Mouse (Mus musculus) v-Abl transformed pro-B cells (cell line): Measurements from ENCODE around the gene Lrriq1.

Experiments
- in situ Hi-C, 2 experiments: fragments of 400-800 bp; cut with MboI; formaldehyde crosslinking; loops; one replicate each; pipeline ENCODE4 v1.15.1; 2025; ENCODE audit not compliant: unreplicated experiment in 2 of 2

Gene Lrriq1

DNA sequence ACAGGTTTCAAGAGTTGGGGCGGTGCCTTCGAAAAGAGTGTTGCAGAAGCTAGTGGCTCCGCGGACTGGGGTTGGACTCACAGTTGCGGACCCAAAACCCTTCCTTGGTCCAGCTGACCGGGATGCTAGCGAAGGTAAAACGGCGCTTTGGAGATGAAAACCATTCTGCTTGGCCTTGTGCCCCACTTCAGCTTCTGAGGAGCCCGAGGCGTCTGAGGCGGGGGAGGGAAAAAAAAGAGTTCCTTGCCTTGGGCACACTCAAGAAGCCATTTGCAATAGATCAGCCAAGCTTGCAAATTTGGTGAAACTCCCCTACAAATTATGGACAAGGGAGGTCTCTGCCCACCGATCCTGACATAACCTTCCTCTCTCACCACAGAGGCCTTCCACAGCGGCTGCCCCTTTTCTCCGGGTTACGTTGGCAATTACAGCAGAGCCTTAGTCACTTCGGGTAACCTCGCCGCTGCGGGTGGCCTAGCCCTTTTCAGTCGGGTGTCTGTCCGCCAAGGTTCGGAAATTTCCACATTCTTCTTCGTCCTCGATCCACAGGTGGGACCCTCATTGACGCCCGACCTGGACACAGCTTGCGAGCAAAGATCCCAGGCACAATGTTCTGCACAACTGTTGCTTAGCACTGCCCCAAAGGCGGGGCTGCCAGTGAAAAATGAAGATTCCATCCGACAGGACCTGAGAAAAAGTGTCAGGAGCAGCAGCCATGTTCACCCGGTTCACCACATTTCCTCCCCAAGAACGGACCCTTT is 206.2 kb downstream of the Lrriq1 start, which contains the start of gene Alx1:
Gene Alx1 (minus strand): TSS at position 486 of the 761 bp plus-strand sequence.
- in situ Hi-C loops = no loop called here

- in situ Hi-C loops = no loop called here
These were observed 206.9 kb downstream of the Lrriq1 start for GRCm38 (mm10) chr10:103029132-103029729.

DNA sequence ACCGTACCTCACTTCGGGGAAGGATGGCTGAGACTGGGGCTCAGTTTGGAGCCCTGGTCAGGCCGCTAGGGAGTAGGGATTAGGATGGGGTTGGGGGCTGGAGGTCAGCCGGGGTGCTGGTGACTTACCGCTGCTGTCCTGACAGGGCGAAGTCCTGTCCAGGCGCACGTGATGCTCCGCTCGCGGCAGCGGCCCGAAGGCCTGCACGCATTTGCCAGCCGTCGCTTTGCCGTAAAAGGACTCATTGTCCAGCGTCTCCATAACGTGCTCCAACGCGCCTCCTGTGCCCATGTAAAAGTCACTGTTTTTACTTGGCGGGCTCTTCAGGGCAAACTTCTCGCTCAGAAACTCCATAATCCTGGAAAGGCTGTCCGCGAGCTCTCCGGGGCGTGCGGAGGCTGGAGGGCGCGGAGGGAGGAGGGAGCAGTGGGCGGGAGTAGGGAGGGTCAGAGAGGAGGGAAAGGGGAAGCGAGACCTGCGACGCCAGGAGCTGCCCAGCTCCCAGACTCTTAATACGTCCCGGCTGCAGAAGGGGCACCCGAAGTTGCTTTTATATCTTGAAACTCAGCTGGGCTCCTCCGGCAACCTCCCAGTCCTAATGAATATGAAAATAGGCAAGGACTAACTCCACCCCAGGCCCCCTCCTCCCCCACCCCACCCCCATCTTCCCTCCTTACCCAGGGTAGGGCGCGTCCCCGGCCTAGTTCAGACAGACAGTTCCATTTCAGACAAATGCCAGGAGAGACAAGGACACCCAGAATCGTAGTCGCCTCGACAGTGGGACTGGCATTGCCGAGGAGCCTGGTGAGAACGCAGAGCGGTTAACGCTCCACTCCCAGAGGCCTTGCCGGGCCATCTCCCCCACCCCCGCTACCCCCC is 207.6 kb downstream of the Lrriq1 start:
- in situ Hi-C loops = no loop called here

- in situ Hi-C loops = no loop called here
These were observed 208.2 kb downstream of the Lrriq1 start for GRCm38 (mm10) chr10:103027931-103028252.

GRCm38 (mm10) chr10:103027226-103027930 is 208.7 kb downstream of the Lrriq1 start:
- in situ Hi-C loops = no loop called here

DNA sequence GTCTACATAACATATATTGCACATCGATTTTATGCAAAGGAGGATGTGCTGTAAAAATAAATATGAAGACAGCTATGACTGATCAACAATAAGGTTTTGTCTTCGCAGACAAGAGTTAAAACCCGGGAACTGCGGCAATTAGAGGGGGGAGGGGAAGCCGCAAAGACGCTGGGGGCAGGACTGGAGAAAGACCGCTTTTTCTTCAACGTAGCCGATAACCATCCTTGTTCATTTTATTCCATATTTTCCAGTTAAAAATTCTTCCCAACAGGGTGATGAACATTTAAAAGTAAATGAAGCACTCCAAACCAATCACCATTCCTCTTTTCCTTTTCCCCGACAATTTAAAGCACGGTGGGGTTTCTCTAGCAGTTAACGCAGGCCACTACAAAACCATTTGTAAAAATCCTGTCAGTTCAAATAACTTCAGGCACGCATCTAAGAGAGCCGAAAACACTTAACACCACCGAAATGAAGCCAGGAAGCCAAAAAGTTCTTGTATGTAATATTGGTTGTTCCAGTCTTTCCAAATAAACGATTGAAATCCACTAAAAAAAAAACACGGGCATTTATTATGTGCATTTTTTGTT is 209.4 kb downstream of the Lrriq1 start:
- in situ Hi-C loops = no loop called here

DNA sequence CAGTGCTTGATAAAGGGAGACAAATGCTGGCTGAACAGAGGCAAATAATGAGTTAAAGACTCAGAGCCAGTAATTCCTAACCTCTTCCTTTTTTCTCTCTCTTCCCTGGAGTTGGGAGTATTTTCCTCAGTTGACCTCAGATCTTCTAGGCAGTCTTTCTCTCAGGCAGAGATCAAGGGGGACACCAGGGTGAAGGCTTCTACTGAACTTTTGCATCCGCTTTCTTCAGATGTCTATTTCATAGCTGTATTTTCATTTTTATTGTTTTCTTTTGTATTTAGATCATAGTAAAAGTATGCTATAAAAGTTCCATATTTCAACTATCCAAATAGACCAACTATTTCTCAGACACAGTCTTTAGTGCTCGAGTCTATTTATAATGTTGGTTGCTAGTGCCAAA is 233.6 kb downstream of the Lrriq1 start:
- in situ Hi-C loops = no loop called here

- in situ Hi-C loops = no loop called here
These were observed 235.2 kb downstream of the Lrriq1 start for GRCm38 (mm10) chr10:103000902-103001301.

GRCm38 (mm10) chr10:102999584-102999983 is 236.5 kb downstream of the Lrriq1 start:
- in situ Hi-C loops = no loop called here
